Mouse (Mus musculus) natural killer cell, adult 2 months (primary cell): ENCODE measurements around the gene Ccr7.

Experiments used
- DNase-seq, 2 experiments: peaks; one replicate each; pipeline ENCODE4 v3.0.0; 2022; ENCODE audit warnings: low spot score in 2 of 2

Ccr7 gene

DNA sequence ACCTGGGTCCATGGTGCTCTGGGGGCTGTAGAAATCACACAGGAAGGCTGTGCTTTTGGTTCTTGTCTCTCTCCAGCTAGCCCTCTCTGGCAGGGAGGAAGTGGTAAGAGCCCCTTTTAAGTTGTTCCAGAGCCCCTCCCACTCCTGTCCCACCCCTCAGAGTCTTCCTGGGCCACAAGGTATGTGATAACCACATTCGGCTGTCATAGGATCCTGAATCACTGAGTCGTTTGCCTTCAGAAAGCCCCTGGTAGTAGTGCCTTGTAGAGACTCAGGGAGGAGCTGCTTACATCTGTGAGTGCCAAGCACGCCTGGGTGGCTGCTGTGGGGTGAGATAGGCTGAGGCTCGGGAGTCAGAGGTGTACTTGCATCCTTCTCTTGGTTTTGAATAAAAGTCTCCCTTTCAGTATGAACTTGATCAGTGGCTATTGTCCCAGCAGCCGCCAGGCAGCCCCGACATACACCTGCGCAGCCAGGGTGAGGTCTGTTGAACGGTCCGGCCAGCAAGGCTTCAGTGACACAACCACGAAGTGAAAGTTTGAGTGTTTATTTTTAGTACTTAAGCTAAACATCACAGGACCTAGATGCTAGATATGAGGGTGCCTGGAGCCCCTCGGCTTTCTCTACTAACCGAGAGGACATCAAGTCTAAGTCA is at the start of gene Ccr7:
Gene Ccr7 (minus strand): TSS at position 91 of the 655 bp plus-strand sequence.
- peak; percentile 57 to 89 for DNase-seq

DNA sequence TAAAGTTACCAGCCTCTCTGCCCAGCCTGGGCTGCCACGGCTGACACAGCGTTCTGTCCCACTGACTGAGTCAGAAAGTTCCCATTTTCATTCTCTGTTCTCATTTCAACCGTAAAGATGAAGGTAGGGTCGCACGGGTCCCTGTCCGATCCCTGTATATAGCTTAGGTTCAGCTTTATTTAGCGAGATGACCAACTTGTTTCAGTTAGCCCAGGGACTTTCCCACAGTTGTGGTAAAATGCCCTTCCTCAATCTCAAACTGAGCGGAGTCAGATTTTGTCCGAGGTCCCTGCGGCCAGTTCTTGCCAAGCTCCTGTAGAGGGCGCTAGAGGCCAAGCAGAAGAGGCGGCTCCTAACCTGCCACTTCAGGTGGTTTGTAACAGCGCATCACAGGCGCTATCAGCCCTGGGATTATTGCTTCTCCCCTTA is 34.3 kb upstream of the Ccr7 start:
- peak; percentile 74 to 86 for DNase-seq

DNA sequence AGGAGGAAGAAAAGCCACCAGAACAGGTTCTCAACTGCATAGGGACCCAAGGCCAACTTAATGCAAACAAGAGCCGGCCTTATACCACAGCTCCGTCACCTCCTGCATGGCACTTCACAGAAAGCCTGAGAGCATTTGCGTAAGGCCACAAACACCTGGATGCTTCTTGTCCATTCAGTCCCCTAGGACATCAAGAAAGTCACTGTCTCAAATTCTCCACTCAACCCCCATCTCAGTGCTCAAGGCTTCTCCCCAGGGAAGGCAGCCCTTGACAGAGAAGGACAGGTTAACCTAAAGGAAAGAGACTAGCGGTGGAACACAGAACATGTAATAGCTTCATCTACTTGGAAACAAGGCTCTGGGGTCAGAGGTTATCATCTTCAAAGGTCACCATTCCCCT is 32.5 kb upstream of the Ccr7 start:
- DNase-seq = no peak

DNA sequence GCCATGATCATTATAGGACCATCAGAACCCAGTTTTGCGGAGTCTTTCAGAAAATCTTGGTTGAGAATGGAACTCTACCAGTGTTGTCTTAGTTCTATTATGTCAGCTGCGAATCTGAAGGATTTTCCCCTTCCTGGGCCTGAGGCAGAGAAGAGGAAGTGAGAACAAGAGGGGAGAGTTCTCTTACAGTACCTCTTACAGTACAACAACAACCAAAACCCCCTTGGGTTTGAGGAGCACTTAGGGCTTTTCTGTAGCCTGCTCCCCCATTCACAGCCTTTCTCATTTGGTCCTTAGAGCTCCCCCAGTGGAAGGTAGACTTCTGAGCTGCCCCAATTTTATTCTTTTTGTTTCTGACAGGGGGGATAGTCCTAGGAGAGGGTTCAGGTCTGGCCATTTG is 32.0 kb upstream of the Ccr7 start:
- DNase-seq = peak in 1 of 2 experiments; percentile 68

DNA sequence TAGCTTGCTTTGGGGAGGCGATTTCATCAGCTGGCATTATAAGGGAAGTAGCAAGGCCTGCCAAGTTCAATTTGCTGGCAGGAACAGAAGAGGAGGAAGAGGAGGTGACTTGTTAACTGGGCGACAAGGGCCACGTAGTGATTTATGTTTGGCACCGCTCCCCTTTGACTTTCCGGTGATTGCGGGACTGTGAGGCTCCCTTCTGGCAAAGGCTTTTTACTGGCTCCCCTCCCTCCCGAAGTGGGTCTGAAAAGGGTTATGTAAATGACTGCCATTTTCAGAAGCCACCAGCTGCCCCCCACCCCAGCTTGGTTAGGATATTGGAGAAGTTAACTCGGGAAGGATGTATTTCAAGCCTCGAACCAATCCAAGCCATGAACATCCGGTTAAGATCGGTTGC is 27.7 kb upstream of the Ccr7 start:
- no peak for DNase-seq

DNA sequence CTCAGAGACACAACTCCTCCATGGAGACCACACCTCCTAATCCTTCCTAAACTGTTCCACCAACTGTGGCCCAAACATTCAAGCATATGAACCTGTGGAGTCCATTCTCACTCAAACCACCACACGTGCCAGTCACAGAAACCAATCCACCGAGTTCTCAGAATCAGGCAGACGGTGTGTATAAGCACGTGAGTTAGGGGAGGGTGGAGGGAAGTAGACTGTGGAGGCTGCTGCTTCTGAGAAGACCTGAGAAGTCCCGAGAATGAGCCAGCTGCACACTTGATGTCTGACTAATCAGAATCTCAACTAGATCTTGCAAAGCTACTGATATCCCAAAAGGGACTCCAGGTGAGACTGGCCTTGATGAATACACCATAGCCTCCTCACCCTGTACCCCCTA is 25.2 kb upstream of the Ccr7 start:
- DNase-seq = no peak

DNA sequence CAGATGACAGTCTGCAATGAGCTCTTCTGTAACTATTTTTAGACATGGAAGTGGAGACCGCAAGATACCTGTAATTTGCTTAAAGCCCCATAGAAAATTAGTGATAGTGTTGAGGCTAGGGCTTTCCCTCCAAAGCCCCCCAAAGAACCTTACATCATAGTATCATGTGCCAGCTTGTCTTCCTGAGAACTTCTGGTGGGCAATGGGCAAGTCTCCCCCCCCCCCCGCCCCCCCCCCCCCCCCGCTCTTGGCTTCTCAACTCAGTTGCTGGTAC is 23.0 kb upstream of the Ccr7 start:
- no peak for DNase-seq

DNA sequence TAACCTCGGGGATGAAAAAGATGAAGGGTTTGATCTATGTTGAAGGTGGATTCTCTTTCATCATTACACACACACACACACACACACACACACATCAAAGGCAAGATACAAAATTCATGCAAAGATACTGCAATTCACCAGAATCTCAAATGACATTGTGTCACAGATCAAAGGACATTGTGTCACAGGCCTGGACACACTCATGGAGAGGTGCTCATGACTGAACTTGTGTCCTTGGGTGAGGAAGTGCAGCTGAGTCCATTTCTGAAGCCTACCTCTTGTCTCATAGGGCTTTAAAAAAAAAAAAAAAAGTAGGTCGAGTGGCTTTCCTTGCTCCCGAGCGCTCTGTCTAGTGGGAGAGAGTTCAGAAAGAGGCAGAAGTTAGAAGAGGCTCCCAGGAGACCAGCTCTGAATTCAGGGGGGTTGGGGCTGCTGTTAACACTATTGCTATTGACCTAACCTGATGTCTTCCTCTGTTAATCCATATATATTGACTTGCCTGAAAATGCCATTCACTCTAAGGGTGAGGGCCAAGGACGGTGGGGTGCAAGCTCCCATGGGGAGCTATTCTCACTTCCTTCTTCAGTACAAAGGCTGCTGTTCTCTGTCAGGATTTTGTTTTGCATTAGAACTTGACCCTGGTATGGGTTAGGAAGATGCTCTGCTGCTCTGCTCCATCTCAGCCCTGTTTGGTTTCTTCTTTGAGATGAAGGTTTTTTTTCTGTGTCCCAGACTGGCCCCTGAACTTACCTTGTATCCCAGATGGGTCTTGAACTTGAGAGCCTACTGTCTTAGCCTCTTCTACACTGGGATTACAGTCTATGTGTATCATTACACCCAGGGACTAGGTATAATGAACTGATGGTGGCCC is 22.4 kb upstream of the Ccr7 start:
- DNase-seq = no peak

DNA sequence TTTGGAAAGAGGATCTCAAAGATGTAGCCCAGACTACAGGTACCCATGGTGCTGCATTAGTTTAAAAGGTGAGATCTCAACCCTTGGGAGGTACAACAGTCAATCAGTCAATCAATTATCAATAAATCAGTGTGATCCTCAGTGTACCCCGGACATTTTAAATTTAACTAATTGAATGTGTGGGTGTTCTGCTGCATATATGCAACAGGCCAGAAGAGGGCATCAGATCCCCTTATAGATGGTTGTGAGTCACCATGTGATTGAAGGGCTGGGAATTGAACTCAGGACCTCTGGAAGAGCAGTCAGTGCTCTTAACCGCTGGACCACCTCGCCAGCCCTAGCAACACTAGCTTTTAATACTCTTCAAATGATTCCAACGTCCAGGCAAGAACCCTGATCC is 17.1 kb upstream of the Ccr7 start:
- DNase-seq = no peak

DNA sequence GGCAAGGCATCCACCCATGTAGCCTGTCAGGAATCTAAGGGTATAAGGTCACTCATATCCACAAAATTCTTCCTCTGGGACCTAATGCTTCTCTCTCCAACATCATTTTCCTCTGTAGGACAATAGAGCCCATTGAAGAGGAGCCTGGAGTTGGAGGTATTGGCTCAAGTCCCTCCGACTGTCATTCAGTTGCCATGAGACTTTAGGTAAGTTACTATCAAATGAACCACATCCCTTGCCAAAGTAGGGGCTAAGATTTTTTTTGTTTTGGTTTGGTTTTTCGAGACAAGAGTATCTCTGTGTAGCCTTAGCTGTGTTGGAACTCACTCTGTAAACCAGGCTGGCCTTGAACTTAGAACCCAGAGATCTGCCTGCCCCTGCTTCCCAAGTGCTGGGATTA is 16.6 kb upstream of the Ccr7 start:
- no peak for DNase-seq

DNA sequence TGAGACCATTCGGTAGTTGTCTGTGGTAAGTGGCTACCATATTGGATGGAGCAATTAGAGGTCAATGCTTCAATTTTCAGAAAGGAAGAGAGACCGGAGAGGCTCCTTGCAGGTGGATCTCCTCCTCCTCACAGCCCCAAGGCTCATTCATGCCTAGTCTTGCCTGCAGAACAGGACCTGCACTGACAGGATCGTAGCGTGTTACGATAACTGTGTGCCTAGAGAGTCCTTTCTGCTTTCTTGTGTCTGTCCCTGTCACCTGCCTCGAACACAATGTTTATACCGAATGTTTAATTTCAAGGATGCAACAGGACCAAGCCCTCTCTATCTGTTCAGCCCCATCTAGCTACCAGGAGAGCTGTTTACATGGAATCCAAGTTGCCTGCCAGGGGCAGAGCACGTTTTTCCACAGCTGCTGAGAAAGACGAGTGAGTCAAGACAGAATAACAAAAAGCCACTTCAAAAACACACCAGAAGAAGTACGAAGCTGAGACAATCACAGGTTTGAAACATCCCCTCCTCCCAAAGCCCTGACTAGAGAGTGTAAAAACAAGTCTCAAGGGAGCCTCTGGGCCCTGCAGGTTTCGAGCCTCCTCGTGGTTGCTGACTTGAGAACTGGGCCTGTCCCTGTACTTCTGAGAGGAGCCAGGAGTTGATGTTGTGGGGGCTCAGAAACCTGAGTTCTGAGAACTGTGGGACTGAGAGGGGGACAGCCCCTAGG is 15.8 kb upstream of the Ccr7 start:
- peak in 1 of 2 experiments; percentile 81 for DNase-seq

DNA sequence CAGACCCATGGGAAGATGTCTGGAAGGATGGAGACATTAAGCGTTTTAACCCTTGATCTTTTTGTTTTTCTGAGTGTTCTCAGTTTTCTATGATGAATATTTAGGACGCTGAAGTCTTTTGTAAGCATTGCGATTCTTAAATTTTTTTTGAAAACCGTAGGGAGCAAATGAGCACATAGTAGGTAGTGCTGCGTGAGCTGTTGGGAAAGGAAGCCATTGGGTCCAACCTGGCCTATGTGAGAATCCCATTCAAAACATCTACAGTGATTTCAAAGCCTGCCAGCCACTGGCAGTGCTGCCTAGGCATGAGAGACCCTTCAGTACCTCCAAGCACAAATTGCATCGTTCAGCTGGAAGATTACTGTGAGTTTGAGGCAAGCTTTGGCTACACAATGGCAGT is 15.1 kb upstream of the Ccr7 start:
- DNase-seq = no peak

DNA sequence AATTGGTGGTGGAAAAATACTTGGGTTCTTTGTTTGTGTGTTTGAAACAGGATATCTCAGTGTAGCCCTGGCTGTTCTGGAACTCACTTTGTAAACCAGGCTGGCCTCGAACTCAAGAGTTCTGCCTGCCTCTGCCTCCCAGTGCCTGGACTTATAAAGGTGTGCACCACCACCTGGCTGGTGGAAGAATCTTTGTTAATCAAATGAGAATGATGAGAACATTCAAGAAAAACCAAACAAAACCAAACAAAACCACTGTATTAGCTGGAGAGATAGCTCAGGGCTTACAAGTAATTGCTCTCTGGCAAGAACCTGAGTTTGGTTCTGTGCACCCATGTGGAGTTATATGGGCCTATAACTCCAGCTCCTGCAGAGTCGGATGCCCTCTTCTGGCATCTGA is 14.6 kb upstream of the Ccr7 start:
- no peak for DNase-seq

DNA sequence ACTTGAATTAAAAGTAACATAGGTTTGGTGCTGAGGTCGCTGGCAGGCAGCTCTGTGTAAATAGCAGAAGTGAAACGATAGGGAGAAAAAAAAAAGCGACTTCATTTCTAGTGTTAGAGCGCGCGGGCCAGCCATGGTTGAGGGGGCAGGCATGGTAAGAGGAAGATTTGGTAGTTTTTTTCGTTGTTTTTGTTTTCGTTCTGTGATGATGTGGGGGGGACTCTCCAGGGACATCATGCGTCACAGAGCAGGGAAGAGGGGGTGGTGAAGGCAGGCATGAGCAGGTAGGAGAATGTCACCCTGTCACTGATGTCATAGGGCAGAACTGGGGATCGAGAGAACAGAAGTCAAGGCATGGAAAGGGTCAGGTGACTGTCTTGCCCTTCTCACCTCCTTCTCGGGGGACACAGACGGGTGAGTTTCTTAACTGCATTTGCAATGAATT is 13.2 kb upstream of the Ccr7 start:
- DNase-seq = peak in 1 of 2 experiments; percentile 93

DNA sequence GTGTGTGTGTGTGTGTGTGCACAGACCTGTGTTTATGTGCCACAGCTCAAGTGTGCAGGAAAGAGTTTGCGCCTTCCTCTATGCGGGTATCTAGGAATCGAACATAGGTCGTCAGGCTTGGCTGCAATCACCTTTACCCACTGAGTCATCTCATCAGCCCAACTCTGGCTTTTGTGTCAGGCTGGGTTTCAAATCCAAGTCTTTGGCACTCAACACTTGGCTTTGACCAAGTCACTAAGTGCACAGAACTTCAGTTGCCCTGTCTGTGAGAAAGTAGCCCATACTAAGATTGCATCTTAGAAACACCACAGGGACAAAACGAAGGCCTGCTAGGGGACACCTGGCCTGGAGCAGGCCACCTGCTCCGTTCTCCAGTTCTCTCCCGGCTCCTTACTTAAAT is 12.7 kb upstream of the Ccr7 start:
- DNase-seq = no peak

DNA sequence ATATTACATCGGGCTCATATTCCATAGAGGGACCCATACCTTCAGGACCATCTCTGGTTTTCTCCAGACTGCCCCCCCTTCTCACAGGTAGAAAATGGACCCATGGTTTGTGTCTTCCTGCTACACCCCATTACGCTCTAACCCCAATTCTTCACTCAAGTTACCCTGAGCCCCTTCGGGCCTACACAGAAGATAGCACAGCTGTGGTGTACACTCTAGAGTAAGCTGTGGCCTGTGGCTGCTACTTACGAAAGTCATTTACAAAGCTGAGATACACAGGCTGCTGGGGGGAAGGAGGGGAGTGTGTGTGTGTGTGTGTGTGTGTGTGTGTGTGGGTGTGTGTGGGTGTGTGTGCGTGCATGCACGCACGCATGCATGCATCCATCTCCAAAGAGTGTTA is 11.4 kb upstream of the Ccr7 start:
- DNase-seq = peak in 1 of 2 experiments; percentile 27

DNA sequence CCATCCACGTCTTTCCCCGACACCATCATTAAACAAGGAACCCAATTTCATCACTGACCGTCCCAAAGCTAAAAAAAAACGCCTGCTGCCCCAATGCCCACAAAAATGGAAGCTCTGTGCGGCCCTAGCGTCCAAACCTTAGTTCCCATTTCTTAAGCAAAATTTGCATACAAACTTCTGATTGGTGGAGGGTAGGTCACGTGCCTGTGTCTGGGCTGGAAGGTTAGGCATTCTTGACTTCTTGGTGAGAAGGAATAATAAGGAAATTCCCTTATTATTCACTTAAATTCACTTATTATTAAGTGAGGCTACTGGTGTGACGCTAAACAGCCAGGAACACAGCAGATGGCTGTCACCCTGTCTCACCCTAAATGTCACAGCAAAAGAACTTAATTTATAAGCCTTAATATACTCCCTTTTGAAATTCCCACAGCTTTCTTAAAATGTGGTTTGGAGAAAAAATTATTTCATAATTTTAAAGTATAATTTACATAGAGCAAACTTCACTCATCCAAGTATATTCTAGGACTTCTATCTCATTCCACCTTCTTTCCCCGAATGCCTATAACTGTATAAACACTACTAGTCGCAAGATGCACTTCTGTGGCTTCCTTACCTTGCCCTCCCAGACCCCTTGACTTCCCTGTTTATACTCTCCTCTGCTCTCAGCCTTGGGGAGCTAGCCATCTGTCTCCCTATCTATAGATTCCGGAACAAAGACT is 10.3 kb upstream of the Ccr7 start:
- DNase-seq = no peak

DNA sequence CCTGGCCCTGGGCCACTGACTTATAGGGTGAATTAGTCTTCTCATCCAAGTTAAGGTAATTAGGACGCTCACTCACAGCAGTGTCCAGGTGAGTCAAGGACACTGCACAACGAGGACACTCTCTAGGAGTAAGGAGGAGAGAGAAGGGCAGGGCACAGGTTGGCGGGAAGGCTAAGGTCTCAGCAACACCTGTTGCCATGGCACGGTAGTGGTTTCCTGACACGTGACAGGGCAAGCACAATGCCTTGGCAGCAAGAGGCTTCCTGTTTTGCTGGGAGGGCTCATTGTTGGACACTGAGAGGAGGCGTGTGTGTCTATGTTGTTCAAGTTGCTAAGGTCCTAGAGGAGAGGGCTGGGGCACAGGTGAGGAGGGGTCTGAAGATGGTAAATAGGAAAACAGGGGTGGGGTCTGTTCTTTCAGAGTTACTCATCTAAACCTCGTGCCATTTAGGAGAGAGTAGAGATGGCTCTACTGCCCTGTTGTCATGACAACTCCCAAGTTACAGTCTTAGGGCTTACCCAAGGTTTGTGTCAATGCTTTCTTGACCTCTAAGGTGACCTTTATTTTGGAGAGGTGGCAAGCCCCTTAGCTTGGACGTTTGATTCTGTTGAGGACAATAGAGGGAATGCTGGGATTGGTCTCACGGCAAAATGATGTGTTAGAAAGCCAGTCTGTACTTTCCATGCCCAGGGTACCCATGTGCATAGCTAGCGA is 8.3 kb upstream of the Ccr7 start:
- DNase-seq = peak; percentile 47 to 83

DNA sequence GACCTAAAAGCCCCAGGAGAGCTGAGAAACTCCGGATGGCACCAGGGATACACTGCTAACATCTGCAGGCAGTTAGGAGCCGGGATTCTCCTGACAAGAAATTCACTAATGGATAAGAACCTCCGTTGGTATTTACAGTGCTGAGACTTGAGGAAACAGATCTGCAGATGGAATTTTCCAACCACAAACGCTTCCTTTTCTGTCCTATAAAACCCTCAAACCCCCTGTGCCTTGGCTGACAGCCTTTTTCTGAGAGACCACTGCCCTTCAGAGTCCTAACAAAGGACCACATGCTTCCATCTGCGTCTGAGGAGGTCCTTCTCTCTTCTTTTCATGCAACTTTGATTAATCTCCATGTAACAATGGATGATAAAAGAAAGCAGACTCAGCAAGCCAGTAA is 6.8 kb upstream of the Ccr7 start:
- DNase-seq = no peak

DNA sequence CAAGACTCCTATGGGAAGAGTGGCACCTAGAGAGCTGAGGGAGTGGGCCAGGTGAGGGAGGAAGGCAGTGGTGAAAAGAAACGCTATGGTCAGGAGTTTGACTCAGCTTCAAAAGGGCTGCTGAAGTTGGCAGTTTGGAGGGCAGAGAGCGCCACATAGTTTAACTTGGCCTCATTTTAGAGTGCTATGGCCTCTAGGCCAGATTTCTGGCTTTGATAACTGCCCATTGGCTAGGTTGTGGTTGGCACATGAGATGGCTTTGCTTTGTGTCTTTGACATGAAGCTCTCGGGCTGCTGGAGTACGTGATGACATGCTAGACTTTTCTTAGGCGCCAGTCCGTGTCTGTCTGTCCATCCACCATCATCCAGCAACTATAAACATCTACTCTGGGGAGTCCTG is 5.4 kb upstream of the Ccr7 start:
- no peak for DNase-seq

DNA sequence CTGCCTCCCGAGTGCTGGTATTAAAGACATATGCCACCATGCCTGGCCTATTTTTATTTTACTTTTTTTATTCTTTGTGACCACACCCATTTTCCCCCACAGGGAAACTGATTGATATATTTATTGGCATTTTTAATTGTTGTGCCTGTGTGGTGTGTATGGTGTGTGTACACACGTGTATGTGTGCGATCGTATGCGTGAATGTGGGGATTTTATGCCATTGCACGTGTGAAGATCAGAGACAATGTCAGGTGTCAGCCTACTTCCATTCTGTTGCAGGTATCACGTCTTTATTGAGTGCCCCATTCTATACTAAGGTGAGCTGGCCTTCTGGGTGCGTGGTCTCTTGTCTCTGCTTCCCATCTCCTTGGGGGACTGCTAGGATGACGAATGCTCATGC is 940 bp upstream of the Ccr7 start:
- no peak for DNase-seq
